Mouse (Mus musculus): Measurements from ENCODE around the gene Ubald2. TPM values are rescaled to one million over a fixed set of nuclear protein-coding genes. Genes with fewer than 3 reads are reported as not detected.

Gene Ubald2
- total RNA-seq, 4 experiments from 2014 or later: 28.2 to 36.0 (median 32.7) TPM

DNA sequence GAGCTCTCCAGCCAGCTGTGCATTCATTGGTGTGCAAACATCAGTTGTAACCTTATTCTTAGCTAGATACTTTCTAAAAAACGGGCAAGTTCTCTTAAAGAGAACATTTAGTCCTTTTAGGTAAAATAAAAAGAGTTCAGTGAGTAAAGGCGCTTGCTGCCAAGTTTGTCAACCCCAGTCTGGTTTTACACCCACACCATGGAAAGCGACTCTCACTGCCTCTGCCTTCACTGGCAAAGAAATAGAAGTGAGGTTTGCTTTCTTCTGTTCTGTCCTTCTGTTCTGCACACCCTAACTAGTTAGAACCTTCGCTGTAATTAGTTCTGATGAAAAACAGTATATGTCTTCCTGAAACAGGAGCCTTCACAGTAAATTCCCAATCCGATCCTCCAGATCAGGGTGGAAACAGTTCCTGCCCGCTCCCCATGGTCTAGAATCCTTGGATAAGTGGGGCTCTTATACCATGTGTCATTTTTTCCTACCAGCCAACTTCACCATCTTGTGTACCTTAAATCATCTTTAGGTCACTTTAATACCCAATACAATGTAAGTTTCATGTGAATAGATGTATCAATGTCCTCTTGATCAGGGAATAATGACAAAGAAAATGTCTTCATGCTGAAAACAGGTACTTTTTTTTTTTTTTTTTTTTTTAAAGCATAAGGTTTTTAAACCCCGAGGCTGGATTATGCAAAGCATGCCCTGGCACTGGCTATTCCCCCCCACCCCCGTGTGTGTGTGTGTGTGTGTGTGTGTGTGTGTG, 1.1 kb upstream of the Ubald2 start:
- DNase-seq (ENCODE audit: low spot score): no peak

DNA sequence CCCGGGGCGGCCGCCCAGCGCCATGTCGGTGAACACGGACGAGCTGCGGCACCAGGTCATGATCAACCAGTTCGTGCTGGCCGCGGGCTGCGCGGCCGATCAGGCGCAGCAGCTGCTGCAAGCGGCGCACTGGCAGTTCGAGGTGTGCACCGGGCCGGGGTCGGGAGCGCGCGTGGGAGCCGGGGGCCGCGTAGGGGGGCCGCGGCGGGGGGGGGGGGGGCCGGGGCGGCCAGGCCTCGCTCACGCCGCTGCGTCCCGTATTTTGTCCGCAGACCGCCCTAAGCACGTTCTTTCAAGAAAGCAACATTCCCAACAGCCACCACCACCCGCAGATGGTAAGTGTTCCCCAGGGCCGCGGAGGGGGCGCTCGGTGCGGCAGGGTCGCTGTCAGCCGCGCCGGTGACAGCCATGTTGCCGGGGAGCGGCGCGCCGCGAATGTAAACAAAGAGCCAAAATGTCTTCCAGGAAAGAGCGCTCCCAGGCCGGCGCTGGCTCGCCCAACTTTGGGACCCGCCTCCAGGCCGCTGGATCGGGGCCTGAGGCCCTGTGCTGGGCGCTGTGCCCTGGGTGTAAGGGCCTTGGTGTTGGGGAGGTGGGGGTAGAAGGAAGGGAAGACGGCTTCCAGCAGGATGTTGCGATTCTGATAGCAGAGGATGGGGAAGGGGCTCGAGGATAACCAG, 533 bp downstream of the Ubald2 start:
- DNase-seq (ENCODE audit: low spot score): peak; percentile 67

DNA sequence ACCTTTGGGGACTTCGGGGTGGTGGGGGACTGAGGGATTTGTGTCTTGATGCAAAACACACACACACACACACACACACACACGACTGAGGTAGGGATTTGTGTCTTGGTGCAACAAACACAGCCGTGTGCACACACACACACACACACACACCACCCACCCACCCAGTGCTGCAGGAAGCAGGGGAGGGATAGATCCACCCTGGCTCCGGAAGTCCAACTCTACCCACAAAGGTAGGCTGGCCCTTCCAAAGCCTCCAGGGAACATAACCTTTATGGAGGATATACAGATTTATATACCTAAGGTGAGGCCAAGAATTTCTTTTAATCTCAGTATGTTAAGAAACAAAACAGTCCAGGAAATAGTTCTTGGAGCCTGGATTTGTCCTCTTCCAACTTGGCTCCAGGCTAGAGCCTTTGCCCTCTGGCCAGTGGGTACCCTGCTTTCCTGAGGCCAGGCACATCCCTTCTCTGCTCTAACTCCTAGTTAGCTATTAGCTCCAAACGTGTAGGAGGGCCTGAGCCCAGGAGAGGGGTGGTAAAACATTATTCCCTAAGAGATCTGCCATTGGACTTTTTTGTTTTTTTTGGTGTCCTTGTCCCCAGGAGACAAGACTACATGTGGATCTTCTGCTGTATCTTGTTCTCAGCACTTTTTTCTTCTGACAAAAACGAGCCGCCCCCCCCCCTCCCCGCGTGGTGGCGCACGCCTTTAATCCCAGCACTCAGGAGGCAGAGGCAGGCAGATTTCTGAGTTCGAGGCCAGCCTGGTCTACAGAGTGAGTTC, 1.3 kb downstream of the Ubald2 start:
- DNase-seq (ENCODE audit: low spot score): no peak

DNA sequence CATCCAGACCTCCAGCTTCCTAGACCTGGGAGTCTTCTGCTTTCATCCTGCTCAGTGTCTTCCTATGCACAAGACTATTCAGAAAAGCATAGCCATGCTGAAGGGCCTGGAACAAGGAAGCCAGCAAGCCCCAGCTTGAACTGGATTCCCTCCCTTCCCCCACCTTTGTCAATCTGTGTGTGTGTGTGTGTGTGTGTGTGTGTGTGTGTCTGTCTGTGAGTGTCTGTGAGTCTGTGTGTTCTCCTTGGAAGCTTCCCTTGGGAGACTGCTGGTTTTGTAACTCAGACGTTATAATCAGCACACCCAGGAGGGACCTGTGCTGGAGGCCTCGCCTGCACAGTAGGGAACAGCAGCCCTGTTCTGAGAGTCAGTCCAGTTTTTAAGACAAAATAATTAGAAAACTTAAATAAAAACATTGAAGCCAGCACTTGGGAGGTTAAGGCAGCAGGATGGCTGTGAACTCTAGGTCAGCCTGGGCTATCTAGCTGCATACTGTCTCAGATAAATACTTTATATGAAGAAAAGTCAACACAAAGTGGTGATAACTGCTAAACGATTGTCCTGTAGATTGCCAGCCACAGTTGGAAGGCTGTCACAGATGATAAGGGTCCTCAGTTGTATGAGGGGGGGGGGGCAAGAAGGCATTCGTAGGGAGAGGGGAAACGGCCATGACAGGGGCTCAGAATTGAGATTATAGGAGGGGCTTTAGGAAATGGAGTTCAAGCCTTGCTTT, 2.3 kb downstream of the Ubald2 start:
- no peak for DNase-seq (ENCODE audit: low spot score)

DNA sequence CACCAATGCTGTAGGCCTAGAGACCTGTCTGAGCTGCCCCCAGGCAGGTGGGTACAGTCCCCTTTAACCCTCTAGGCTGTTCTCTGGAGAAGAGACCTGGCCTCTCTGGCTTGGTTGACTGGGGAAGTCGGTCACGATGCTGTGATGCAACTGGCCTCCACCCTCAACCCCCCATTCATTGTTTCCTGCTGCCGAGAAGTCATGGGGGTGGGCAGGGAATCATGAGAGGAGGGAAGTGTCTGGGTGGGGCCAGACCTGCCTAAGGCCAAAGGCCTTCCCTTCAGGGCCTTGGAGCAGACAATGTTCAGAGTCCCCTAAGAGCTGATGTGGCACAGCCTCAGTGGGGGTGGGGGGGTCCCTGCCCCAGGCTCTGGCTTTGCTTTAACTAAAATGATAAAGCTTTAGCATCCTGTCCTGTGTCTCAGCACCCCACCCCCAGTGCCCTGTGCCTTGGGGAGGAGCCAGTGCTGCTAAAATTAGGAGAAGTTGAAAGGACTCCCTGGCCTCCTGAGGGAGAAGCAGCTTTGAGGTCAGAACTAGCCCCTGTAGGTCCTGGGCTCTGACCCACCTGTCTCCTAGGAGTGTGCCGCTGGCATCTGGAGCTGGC, 2.9 kb downstream of the Ubald2 start:
- peak; percentile 68 for DNase-seq (ENCODE audit: low spot score)

DNA sequence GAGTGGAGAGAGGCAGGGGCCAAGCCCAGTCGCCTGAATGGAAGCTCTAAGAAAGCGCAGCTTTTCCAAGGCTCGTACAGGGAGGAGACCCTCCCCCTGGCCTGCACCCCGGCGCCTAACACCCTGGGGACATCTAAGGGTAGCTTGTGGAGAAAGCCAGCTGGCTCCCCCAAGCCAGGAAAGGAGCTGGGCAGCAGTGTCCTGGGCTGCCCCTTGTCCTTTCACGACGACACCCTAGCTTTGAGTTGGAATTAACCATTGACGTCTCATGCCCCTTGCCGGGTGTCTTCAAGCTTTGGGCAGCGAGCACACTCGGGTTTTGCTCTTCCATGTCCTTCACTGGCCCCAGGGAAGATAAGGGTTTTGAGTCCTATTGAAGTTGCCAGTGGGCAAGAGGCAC, 3.6 kb downstream of the Ubald2 start:
- no peak for DNase-seq (ENCODE audit: low spot score)

DNA sequence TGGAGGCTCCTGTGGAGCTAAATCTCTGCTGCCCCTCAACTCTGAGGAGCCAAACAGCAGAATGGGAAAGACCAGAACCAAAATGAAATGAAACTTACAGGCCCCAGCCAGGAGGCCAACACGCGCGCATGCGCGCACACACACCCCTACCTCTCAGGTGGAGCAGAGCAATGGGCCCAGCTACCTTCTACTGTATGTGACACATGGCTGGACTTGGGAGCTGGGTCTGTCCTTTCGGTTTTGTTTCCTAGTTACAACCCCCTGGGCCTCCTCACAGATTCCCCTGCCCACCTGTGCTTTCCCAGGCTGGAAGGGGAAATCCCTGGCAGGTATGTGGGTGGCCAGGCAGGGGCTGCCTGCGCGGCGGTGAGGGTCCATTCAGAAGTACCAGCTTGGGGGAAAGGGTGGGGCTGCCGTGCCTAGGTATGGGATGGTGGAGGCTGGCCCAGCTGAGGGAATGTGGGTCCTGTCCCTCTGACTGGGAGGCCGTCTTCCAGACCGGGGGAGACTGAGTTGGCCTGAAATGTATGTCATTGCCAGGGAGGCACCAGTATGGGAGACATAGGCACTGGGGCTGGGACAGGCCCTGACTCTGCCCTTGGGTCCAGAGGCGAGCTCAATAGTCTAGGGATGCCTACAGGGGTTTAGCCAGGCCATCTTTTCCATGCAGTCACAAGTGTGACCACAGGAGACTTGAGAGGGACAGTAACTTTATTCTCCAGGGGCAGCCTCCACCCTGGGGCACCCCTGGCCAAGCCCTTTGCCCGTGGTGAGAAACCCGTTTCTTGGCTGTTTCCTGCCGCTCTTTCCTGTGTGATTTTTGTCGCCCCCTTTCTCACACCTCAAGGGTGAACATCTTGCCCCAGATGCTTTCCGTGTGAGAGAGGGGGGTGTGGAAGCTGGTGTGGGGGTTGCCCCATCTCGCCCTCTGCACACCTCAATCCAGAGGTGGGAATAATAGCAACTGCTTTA, 5.7 kb downstream of the Ubald2 start:
- no peak for DNase-seq (ENCODE audit: low spot score)

DNA sequence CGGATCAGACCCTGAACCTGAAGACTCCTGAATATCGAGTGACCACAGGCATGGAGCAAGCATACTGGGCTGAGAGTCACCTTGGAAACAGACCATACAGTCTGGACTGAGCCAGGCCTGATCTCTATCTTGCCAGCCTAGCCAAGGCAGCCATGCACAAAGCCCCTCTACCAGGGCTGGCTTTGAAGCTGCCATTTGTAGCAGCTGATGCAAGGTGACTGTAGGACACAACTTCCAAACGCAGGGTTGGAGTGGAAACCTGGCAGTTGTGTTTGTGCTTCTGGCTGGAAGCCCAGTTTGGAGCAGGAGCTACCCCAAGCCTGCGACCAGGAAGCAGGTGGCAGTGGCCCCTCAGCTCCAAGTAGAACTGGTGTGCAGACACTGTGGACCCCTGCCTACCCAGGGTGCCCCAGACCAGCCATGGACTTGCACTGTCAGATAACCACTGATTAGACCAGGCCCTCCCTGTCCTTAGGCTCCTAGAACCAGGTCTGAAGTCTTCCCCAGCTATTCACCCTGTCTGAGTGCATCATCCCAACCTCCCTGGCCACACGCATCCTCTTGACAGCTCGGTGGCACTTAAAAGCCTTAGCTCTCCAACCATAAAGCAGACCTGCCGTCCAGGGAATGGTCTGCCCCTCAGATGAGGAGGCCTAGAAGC, 6.6 kb downstream of the Ubald2 start:
- no peak for DNase-seq (ENCODE audit: low spot score)

DNA sequence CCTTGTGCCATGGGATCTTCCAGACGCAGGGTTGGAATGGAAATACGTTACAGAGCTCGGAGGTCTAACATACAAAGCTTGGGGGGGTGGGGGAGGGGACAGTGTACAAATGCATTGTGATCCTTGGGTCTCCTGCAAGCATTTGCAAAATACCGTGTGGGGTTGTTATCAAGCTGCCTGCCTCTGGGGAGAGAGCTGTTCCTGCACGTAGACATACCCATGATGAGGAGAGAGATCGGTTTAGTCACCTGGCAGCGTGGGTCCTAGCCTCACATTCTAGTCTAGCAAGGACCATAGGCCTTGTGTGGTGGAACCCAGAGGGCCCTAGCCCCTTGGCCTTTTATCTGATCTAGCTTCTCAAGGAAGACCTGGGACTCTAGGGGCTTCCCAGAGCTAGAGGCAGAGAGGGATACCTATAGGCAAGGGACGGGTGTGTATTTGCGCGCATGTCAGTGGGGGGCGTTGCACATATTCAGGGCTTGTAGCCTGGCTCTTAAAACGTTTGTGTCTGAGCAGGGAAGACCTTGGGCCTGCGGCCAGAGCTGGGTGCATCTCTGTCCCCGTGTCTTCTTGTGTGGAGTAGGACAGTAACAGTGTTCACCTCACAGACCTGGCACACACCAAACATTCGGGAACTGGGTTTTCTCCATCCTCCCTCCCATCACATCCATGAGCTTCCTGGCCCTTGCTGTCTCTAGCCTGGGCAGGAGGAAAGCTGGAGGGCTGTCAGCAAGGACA, 8.4 kb downstream of the Ubald2 start:
- DNase-seq (ENCODE audit: low spot score): no peak

DNA sequence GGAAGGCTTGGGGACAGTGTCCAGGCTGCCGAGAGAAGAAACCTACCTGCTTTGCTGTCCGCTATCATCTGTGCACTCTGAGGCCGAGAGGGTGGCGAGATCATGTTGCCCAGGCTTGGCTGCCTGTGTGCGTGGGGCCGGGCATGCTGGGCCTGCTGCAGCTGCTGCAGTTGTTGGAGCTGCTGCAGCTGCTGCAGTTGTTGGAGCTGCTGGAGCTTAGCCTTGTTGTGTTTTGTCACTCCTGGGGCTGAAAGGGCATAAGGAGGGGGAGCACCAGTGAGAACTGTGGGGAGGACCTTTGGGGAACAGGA, 8.9 kb downstream of the Ubald2 start:
- DNase-seq (ENCODE audit: low spot score): no peak

DNA sequence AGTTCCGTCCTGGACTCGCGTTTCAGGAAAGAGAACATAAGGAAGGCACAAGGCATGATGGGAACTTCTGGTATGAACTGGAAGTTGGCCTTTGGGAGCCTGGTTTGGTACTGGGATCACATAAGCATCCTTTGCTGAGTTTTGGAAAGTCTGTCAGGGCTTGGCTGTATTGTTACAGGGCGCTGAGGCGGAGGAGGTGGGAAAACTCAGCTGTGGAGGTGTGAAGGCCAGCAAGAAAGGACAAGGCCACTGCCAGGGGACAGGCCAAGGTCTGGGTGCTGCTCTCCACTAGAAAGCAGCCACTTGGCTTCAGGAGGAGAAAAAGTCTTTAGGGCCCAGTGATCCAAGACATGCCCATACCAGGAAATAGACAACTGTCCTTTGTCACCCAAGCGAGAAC, 9.4 kb downstream of the Ubald2 start:
- no peak for DNase-seq (ENCODE audit: low spot score)

DNA sequence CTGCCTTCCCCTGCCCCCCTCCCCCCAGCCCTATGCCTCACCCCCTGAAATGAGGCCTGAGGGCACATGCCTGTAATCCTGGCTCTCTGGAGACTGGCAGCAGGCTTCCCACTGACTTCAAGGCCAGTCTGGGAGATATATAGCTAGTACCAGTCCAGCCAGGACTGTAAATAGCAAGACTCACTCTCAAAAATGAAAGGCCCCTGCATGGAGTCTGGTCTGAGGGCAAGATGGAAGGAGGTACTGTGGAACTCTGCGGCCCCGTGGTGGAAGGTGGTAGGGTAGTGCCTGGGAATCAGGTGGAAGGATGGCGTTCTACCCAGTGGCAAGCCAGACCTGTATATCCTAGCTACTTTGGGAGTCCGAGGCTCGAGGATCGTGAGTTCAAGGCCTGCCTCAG, 10.0 kb downstream of the Ubald2 start:
- DNase-seq (ENCODE audit: low spot score): no peak

DNA sequence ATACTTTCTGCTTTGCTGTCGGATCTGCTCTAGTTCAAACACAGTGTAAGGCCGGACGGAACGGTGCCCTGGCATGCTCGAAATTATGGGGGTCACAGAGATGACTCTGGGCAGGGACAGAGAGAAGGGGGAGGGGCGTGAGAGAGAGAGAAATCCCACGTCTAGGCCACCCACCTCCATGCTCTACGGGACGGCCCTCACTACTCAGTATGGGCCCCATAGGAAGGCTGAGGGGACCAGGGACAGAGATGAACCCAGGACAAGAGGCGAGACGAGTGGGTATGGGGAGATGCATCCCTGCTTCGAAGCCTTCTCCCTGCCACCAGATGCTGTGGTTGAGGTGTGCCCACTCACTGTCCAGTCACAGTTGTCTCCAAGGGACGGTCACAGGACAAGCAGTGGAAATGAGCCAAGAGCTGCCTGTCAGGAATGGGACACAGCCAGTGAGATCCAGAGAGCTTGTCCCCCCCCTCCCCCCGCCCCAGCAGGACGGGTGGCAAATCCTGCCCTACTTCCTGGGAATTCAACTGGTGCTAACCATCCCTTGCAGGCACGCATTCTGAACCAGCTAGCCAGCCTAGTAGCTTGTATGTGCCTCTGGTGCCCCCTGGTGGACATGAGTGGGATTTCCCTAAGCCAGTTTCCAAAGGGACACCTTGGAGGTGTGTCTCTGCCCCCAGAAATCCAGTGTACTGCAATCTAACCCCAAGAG, 11.9 kb downstream of the Ubald2 start:
- peak; percentile 92 for DNase-seq (ENCODE audit: low spot score)

DNA sequence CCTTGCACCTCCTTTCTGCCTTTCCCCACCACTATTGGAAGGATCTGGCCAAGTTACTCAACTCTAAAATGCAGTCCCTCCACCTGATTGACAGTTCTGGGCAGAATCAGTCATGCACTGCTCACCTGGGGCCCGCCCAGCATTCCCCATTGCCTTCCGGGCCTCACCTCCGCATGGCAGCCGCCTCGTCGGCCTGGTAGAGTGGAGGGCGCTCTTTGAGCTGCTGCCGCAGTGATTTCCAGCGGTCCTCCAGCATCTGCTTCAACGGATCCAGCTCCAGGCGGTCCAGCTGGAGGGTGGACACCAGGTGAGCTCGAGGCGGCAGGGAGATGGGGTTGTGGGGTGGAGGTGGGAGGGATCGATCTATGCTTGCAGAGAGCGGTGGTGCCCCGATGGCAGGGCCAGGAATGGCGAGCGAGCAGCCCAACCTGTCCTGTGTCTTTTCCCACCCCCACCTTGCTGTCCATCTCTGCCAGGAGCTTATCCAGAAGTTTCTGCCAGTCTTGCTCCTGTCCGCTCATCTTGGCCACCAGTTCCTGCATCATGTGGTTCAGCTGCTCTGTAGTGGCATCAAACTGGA, 12.5 kb downstream of the Ubald2 start:
- DNase-seq (ENCODE audit: low spot score): no peak

DNA sequence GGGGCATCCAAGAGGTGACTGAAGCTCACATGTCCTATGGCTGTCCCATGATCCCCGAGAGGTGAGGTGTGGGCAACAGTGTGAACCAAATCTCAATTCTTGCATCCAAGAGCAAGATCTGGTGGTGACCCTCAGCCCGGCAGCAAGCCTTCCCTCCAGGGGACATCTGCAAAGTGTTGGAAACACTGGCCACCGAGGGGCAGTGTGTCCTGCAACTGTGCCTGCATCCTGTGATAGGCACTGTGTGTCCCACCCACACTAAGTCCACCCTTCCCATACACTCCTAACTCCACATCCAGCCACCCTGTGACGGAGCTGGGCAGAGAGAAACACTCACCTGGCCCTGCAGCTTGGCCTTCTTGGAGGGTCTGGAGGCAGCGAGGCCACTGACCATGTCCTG, 13.9 kb downstream of the Ubald2 start:
- DNase-seq (ENCODE audit: low spot score): no peak

DNA sequence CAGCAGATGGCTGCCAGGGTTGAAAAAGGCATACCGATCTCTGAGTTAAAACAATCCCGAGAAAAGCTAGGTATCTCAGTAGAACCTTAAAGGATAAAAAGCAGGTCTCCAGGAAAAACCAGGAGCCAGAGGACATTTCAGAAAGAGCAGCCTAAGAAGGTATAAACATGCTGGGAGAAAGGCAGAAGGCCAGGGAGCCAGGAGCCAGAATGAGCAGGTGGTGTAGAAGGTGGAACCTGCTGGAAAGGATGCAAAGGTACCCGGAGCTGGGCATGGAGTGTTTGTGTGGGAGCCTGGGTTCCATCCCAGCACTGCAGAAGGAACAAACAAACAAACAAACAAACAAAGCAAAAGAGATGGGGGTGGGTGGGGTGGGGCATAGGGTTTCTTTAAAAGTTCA, 15.4 kb downstream of the Ubald2 start:
- DNase-seq (ENCODE audit: low spot score): no peak

DNA sequence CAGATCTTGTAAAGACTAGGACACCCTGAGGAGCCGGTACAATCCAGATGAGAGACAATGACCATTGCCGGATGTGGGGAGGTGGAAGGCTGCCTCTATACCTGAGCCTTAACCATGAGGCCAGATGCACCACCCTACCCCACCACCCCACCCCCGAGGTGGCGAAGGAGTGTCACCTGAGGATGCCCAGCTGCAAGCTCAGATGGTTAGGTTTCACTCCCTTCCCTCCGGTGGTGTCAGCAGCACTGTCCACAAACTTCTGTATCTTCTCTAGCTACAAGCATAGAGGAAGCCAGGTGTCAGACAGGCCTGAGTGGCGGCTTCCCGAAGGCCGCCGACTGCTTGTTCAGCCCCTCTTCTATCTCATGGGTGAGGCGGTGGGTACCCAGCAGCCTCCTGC, 20.0 kb downstream of the Ubald2 start:
- DNase-seq (ENCODE audit: low spot score): no peak

DNA sequence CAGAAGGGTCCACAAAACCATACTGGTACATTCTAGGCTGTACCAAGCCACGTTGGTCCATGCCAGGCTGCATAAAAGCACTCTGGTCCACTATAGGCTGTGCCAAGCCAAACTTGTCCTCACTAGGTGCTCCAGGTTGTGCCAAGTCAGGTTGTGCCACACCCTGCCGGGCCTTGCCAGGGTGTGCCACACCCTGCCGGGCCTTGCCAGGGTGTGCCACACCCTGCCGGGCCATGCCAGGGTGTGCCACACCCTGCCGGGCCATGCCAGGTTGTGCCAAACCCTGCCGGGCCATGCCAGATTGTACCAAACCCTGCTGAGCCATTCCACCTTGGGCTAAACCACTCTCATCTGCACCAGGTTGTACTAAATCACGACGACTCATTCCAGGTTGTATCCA, 22.3 kb downstream of the Ubald2 start:
- no peak for DNase-seq (ENCODE audit: low spot score)
